Mouse (Mus musculus) frontal cortex, adult (tissue): Measurements from ENCODE around the gene Fcer1g.

ENCODE experiments used
- ATAC-seq: cut with Nextera tagmentation; 2 replicates; pipeline ENCODE4 v1.9.2; 2017; ENCODE audit warnings: mild to moderate bottlenecking, moderate library complexity, mixed read lengths; ENCODE audit not compliant: low TSS enrichment

Fcer1g gene

GRCm38 (mm10) chr1:171187851-171188700 is 46.1 kb downstream of the Fcer1g start:
- no peak for ATAC-seq

GRCm38 (mm10) chr1:171185655-171186054 is 48.5 kb downstream of the Fcer1g start:
- ATAC-seq: no peak

GRCm38 (mm10) chr1:171184314-171184713 is 49.9 kb downstream of the Fcer1g start:
- ATAC-seq: no peak

GRCm38 (mm10) chr1:171183620-171184019 is 50.5 kb downstream of the Fcer1g start:
- no peak for ATAC-seq

GRCm38 (mm10) chr1:171183025-171183424 is 51.1 kb downstream of the Fcer1g start:
- no peak for ATAC-seq
